Mouse (Mus musculus) gastrocnemius, postnatal 10 days (tissue): ENCODE results near the gene Hibadh. TPM values are rescaled to one million over a fixed set of nuclear protein-coding genes. Genes with fewer than 3 reads are reported as not detected.
A peak's percentile ranks its signal among the peaks of the same experiment; 100 is the strongest.
"Not testable (repeated sequence)": the region's sequence is repeated elsewhere in the genome, so short reads cannot be mapped to it uniquely, and the experiment has no call there.

Experiments used
- DNase-seq: peaks from one replicate; pipeline ENCODE4 v3.0.0; 2021; ENCODE audit warnings: mixed read lengths
- long read RNA-seq, 2 experiments: library from polyadenylated mRNA; stranded (forward); transcript quantifications; one replicate each; pipeline ENCODE4 v2.0.0; 2021
- total RNA-seq, 2 experiments: library from RNA; stranded (reverse); gene quantifications; 2 replicates each; pipeline ENCODE4 v1.2.3; 2021

The Hibadh gene
- total RNA-seq = 10 to 100 TPM; 81.3 to 91.6 TPM
- long read RNA-seq, experiment 1, transcript Hibadh-201 (8 exons, 1,825 nt) = major isoform, 134 of 149 reads
- long read RNA-seq, experiment 1, partial matches to known transcripts = 6 of 149 reads
- long read RNA-seq, experiment 1, other reads (novel, unspliced or antisense) = 9 of 149 reads
- long read RNA-seq, experiment 2, transcript Hibadh-201 (8 exons, 1,825 nt) = major isoform, 139 of 152 reads
- long read RNA-seq, experiment 2, partial matches to known transcripts = 0 of 152 reads
- long read RNA-seq, experiment 2, other reads (novel, unspliced or antisense) = 13 of 152 reads

DNA sequence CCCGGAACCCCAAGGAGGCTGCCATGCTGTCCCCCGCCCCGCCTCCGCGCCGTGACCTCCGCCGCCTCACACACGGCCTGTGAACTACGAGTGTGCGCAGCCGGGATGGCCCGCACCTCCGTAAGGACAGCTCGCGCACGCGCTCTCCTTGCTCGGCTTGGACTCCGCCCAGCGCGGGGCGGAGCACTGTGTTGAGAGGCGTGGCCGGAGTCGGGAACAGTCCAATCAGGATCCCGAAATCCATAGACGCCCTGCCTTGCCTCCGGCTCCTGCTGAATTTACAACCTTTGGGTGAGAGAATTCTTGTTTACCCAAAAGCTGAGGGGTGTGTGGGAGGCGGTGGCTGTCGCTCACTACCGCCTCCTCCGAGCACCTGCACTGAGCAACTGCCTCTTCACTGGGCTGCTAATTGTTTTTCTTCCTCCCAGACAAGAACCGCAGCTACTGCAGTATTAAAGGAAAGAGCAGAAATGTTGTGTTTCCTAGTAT is at the start of gene Hibadh:
Gene Hibadh (minus strand): TSS at position 166 of the 489 bp plus-strand sequence.
- peak; percentile 98 for DNase-seq

DNA sequence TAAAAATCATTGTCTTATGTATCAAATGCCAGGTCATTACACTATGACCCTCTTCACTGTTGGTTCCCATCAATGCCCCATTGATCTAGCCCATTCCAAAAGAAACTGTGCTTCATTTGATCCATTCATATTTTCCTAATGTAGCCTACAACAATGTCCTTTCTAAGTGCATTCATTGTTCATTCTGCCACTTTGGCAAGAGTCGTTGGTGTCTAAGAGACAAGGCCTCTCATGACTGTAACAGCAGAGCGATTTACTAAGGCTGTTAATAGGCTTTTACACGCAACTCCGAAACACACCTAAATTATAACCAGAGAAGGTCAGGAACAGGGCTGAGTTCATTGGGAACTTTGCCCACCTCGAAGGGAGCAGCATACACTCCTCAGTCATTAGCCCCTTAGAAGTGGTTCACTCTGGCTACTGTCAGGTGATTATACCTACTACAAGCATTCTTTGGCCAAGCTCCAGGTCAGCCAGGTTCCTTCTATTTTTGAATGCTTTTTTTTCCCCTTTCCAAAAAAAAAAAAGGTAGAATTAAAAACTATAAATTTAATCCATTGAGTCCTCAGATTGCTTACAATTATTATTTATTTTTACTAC is 46.8 kb upstream of the Hibadh start:
- DNase-seq = no peak

DNA sequence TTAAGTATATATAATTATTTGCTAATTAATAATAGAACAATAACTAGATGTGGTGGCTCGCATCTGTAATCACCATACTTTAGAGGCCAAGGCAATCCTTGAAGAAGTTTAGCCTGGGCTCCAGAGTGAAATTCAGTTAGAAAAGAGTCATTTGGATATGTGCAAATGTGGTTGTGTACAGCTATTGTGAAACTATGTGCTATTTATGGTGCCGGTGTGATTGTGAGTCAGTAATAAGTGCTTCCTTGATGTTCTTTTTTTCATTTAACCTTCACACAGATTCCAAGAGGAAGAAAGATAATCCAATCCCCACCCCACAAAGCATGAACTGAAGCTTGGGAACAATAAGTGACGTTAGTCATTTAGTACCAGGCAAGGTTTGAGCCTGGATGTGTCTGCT is 42.4 kb upstream of the Hibadh start:
- DNase-seq = no peak

DNA sequence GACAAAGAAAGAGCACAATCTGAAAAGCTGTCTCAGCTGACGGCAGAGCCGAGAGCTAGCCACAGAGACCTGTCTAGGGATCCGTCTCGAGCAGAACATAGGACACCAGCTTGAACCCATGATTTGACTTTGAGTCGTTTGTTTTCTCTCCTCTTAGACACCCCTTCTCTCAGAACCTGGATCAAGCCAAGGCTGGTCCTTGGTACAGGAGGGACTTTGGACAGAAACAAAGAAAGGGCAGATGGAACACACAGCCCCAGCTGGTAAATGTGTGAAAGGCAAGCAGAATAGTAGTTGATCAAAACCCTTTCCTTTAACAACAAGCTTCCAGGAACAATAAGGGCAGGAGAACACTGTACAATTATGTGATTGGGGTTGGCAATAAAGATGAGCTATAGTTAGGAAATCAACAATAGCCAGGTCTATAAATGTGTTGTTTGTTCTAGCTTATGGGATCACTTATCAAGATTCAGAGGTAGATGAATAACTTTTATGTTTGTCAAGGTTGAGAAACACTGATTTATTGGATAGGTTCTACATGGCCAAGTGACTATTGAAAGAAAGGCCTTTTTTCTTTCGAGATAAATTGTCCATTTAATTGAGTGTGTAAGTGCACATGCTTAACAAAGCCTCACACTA is 41.8 kb upstream of the Hibadh start:
- no peak for DNase-seq

DNA sequence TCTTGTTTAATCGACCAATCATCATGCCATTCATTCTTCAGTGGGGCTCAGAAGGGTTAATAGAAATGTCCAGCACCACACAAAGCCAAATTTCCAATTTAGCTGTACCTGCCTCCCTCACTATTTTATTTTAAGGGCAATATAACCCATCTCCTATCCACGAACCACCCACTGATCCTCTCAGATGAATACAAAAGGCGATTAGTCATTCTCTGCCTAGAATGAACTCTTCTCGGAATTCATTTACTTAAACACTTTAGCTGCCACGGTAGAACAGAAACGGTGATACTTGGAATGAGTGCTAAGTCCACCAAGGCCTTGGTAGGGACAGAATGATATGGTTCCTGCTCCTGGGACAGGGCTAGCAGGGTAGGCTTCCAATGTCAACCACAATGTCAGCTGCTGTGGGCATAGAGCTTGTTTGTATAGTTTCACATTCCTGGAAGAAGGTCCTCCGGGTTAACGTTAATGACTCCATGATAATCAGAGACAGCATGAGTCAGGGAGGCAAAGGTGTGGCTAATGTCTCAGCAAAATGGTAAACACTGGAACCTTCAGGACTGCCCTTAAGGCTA is 40.4 kb upstream of the Hibadh start:
- no peak for DNase-seq

DNA sequence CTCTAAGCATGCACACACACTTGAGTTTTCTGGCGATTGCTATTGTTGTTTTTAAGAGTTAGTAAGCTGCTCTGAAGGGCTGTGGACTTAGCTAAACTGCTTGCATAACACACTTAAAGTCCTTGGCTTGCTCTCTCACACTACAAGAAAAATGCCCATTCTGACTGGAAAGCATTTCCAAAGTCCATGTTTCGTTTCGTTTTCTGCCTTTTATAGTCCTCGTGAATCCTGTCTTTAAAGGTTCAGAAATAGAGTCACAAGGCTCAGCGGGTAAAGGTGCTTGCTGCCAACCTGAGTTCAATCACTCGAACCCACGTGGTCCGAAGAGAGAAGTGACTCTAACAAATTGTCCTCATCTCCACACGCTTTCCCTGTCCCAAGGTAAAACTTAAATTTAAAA is 39.4 kb upstream of the Hibadh start:
- DNase-seq = no peak

DNA sequence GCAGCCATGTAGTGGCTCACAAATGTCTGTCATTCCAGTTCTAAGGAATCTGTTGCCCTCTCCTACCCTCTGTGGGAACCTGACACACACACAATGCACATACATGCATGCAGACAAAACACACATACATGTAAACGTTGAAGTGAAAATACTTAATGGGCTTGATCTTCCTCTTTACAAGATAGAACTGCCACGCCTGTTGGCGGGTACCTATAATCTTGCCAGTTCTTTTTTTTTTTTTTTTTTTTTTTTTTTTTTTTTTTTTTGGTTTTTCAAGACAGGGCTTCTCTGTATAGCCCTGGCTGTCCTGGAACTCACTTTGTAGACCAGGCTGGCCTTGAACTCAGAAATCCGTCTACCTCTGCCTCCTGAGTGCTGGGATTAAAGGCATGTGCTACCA is 37.3 kb upstream of the Hibadh start:
- DNase-seq = not testable (repeated sequence)

DNA sequence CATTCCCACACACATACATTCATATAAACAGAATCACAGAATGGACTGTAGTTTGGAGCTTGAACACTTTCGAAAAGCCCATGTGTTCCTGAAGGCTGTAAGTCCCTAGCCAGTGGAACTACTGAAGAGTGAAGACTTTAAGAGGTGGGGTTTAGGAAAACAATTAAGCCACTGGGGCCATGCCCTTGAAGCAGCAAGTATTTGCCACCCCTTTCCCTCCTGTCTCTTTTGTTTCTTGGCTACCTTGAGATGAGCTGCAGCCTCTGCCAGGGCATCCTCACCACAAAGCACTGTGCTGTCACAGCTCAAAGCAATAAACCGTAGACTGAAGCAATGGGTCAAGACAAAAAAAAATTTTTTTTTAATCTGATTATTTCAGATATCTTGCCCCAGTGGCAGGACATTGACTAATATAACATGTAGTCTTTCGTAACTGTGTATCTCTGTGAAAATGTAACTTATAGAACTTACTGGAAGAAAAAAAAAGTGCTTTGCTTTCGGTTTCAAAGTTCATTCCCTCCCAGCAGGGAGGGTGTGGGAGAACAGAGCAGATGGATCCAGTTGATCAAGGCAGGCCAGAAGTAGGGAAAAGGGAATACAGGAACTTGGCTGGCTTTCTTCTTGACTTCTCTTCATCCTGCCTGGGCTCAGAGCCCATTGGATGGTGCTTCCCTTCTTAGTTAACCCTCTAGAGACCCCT is 35.2 kb upstream of the Hibadh start:
- no peak for DNase-seq

DNA sequence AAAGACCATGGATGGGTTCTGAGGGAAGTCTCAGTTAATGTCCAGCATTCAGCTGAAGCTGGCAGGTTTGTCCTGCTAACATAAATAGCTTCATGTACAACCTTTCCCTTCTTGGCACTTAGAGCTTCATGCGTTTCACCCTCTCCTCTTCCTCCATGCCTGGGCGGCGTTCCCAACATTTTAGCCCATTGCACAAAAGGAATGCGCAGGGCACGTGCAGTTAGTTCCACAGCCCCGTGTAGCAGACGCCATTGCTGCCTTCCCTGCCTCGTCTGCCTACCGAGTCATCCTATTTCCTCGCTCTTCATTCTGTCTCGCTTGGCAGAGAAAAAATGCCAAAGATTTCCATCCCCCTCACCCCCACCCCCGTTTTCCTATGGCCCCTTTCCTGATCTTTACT is 34.4 kb upstream of the Hibadh start:
- no peak for DNase-seq

DNA sequence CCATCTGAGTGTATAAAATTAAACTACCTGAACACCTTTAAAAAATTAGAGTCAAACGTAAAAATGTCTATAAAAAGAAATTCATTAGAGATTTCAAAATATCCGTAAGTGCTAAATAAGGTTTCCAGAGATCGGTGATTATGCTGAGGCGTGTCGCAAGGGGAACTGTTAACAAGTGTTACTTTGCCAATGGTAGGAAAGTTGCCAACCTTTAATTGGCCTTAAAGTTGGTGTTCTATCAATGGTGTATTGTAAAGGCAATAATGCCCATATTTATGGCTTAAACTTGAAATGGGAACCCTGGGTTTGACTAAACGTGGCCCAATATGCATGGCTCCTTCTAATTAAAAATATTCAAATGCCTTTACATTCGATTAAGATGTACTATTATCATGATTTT is 33.5 kb upstream of the Hibadh start:
- DNase-seq = no peak

DNA sequence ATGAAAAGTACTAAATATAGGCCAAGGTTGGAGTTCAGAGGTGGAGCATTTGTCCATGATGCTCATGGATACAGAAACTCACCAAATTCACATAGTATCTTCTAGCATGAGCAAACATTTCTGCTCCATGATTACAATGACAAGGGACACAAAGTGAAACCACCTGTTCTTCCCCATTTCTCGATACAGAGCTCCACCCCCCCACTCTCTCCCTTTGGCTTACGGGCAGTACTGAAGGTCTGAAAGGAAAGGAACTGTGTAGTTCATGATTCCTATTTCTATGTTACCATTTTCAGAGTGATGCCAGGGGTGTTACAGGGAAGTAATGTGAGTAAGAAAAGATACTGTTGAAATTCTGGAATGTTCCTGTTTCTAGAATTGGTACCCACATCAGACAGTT is 32.4 kb upstream of the Hibadh start:
- no peak for DNase-seq

DNA sequence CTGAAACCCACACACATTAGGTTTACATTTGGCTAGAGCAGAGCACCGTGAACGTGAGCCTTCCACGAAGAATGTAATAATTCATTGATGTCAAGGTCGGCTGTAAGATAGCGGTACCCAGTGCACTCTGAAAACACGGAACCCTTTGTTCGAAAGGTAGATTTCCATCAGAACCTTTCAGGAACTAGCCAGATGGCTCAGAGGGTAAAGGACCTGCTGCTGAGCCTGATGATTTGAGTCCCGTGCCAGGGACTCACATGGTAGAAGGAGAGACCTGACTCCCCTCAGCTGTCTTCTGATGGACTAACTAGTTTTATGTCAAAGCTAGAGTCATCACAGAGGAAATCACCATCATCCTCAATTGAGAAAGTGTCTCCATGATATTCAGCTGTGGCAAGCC is 31.6 kb upstream of the Hibadh start:
- DNase-seq = no peak

DNA sequence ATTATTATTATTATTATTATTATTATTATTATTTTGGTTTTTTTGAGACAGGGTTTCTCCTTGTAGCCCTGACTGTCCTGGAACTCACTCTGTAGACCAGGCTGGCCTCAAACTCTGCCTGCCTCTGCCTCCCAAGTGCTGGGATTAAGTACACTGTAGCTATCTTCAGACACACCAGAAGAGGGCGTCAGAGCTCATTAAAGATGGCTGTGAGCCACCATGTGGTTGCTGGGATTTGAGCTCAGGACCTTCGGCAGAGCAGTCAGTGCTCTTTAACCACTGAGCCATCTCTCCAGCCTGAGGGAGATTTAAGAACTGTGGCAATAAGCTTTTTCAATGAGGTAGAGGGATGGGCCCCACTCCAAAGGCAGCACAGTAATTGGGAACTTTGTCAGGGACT is 29.7 kb upstream of the Hibadh start:
- DNase-seq = not testable (repeated sequence)

DNA sequence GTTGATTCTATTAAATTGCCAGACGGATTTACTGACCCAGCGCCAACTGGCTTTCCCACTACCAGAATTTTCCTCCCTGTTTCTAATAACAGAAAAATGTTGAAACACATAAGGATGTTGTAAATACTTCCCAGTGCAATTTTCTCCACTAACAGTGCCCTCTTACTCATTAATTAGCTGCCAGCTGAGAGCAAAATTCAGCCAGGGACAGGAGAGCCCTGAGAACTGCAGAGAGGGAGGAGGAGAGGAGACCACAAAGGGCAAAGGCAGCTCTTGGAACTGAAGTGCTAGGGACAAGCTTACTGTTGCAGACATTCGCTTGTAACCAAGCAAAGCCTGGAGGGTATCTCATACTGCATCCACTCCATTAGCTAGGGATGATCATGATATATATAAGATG is 27.5 kb upstream of the Hibadh start:
- DNase-seq = no peak

DNA sequence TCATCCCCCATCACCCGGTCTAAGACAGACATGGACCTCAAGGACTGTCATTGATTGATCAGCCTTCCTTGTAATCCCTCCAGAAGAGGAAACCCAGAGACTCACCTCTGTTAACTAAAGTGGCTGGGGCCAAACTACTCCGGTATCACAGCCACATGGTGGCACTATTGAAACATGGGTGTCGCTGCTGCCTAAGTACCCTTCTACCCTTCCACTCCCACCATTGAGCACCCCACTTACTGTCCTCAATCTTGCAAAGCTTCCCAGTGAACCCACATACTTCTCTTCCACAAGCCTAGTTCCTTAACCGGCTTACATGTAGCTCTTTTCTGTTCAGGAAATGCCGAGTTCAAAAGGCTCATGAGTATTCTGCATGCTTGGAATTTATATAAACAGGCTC is 22.8 kb upstream of the Hibadh start:
- no peak for DNase-seq

DNA sequence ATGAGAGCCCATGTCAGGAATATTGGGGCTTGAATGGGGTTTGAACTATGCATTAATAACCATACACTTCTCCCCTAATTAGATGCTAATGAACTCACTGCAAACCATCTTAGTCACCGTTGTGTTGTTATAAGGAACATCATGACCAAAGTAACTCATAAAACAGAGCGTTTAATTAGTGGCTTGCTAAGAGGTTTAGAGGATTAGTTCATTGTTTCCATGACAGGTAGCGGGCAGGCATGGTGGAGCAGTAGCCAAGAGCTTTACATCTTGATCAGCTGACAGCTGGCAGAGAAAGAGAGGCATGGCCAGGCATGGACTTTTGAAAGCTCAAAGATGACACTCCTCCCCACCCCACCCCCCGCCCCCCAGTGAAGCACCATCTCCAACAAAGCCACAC is 15.1 kb upstream of the Hibadh start:
- no peak for DNase-seq

DNA sequence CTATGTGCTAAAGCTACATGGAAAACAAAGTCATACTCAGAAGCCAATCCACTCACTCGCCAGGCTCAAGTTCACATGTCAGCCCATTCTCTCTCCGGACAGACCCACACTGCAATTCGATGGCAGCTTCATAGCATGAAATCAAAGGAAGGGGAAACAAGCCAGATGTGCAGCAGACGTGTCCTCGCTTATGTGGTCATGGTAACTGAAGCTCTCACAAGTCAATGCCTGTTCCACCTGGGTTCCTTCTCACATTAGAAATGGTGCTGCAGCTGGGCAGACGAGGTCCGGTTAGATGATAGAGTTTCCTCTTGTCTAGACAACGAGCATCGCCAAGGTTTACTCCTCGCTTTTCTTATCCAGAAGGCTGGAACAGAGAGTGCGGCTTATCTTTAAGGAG is 8.6 kb upstream of the Hibadh start:
- no peak for DNase-seq

DNA sequence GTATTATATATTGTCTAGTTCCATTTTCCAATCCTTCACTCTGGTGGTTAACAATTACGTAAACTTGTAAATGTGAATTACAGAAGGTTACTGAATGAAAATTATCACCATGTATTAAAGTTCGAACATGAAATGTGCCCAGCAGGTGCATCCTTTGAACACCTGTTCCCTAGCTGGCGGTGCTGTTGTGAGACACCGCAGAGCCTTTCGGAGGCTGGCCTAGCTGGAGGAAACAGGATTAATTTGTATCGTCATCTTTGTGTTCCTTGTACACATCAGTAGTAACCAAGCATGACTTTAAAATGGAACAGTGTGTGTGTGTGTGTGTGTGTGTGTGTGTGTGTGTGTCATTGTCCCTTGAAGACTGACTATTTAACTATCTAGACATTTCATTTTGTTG is 7.8 kb upstream of the Hibadh start:
- no peak for DNase-seq

DNA sequence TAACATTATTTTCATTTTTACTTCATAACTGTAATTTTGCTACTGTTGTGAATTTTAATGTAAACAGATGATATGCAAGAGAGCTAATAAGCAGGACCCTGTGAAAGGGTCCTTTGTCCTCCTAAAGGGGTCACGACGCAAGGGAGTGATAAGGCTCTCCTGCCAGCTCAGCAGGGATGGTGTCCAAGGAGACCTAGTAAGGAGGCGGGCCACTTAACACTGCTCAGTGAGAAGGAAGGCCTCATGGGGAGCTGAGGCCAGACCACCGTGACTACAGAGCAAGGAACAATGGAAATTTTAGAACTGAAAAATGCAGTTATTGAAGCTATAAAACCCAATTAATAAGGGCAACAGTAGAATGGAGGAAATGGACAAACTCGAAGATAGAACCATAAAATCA is 5.7 kb upstream of the Hibadh start:
- no peak for DNase-seq

DNA sequence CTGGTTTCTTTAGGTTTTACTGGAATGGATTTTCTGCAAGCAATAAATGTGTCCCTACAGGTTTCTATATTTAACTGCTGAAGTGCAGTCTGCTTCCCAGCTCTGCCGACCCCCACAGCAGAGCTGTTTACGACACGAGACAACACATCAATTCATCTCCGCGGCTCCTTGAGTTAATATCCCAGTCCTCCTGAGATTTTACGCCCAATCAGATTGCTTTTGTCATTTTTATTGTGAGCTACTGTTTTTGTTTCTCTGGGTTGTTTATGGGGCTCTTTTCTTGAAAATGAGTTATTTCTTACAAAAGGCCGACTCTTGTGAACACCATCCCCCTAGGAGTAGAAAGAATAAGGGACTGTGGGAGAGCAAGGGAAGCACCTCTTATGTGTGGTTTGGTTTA is 2.0 kb upstream of the Hibadh start:
- no peak for DNase-seq

DNA sequence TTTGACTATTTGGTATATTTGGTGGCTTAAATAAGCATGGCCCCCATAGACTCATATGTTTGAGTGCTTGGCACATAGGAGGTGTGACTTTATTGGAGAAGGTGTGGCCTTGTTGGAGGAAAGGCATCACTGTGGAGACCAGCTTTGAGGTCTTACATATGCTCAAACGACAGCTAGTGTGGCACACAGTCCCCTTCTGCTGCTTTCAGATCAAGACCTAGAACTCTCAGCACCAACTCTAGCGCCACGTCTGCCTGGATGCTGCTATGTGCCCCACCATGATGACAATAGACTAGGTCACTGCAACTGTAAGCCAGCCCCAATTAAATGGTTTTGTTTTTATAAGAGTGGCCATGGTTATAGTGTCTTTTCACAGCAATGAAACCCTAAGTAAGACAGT is 887 bp upstream of the Hibadh start:
- no peak for DNase-seq

DNA sequence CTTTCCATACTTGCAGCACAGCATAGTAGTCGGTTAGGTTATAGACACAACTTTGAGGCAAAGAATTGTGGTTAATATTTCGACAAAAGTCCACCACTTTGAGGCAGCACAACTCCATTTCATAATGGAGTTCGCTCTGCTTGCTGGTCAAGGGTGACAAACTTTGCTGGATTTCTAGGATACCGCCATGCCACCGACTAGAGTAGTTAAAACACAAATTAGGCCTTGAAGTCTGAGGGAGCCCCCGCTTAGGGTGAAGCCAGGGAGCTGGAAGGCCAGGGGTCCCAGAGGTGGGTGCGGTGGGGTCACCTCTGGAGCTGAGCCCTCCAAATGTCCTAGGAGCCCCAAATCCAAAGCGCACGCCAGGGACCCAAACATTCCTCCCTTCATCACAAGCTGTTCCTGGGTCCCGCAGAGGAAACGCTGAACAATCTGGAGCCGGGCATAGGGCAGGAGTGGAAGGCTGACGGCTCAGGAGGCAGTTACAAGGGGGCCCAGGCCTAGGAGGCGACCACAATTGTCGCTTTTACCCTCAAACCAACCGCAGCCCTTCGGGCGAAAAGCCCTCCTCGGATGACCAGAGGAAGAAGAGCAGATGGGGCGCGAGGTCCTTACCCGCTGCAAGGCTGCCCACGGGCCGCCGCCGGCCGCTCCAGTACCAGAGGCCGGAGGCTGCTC is 504 bp downstream of the Hibadh start:
- DNase-seq = no peak
